Comparison of ENCODE assay signal across 8 mouse cellular contexts in the genomic region with DNA sequence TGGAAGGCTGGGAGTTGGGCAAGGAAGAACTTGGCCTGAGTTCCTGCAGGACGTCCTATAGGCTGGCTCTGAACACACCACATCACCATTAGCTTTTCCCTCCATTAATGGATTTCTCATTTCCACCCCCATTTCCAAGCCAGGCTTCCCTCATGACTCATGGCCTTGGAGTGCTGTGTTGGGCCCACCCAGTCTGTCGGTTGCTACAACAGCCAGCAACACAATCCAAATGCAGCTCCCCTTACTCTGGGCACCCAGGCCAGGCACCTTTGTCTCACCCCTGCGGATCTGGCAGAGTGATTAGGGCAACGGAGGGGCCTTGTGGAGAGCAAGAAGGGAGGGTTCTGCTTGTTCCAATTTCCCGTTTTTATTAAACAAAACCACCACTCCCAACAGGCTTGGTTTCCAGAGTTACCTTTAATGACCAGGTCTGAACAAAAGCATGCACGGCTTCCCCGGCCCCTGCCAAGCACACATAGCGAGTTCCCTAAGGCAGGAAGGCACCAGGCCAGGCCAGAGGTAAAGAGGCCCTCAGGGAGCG. TPM values are rescaled to one million over a fixed set of nuclear protein-coding genes. Genes with fewer than 3 reads are reported as not detected.
DNase-seq lines count a peak whose midpoint lies in the region; ATAC-seq and TF ChIP-seq lines count a peak whose summit lies in the region.

No protein-coding gene starts in this region.

- ATAC-seq in kidney, embryonic 15.5 days (replicated peaks; ENCODE audit: low FRiP score), result no peak; the same call in 1 of the 2 replicates
- peak; percentile 66 for ATAC-seq in heart, embryonic 15.5 days (replicated peaks; ENCODE audit: insufficient number of reproducible peaks, insufficient read depth, low FRiP score, low read depth)
- ATAC-seq in midbrain, embryonic 14.5 days (ENCODE audit: low FRiP score, low TSS enrichment), result no peak

- H3K9me3 ChIP-seq in kidney, embryonic 15.5 days (replicated peaks), result no peaks in the 10 kb centered on the region
- H3K9me3 ChIP-seq in heart, embryonic 15.5 days (replicated peaks), result no peaks in the 10 kb centered on the region
- H3K9me3 ChIP-seq in midbrain, embryonic 14.5 days (ENCODE audit: control insufficient read depth, low read length), result no peaks in the 10 kb centered on the region

- H3K9ac ChIP-seq in kidney, embryonic 15.5 days, result no peak overlapping the region
- 0 out of 2 replicates have a peak overlapping the region, but pooled peaks have one; percentile 27 for H3K9ac ChIP-seq in heart, embryonic 15.5 days
- no peak overlapping the region for H3K9ac ChIP-seq in midbrain, embryonic 14.5 days (replicated peaks; ENCODE audit: low read length)

- TF ChIP-seq CTCF in thymus, adult 2 months (IDR thresholded peaks at IDR 0.05; ENCODE audit: borderline replicate concordance, control insufficient read depth, extremely low read depth, insufficient read depth, low read length, poor library complexity), result no peak

- no peak overlapping the region for H3K4me2 ChIP-seq in kidney, embryonic 15.5 days
- peak overlapping the region; percentile 26 for H3K4me2 ChIP-seq in heart, embryonic 15.5 days
- no peak overlapping the region for H3K4me2 ChIP-seq in midbrain, embryonic 14.5 days (ENCODE audit: low read length)

- no peak for DNase-seq in kidney, adult 18-20 months
- peak; percentile 63 to 71 for DNase-seq in adrenal gland, postnatal 36 days
- peak; percentile 53 for DNase-seq in lung, postnatal 14 days
- DNase-seq in right cerebral cortex, adult 18-20 months, result no peak
- DNase-seq in thymus, adult 2 months, result no peak
- DNase-seq in midbrain, embryonic 14.5 days, result no peak

- H3K27ac ChIP-seq in kidney, embryonic 15.5 days, result peak overlapping the region; percentile 19; the same call in 1 of the 2 replicates
- peak overlapping the region; percentile 98 for H3K27ac ChIP-seq in heart, embryonic 15.5 days
- no peak overlapping the region for H3K27ac ChIP-seq in thymus, adult 2 months (ENCODE audit: control insufficient read depth, insufficient read depth, low read length)
- no peak overlapping the region for H3K27ac ChIP-seq in midbrain, embryonic 14.5 days (replicated peaks; ENCODE audit: low read depth, low read length)

- peaks cover 53% of the 10 kb centered on the region for H3K4me1 ChIP-seq in kidney, embryonic 15.5 days
- H3K4me1 ChIP-seq in heart, embryonic 15.5 days (replicated peaks), result peaks cover 98% of the 10 kb centered on the region
- H3K4me1 ChIP-seq in thymus, adult 2 months (replicated peaks; ENCODE audit: control insufficient read depth, insufficient read depth, low read length), result peaks cover 3% of the 10 kb centered on the region
- peaks cover 3% of the 10 kb centered on the region; the same call in 1 of the 2 replicates for H3K4me1 ChIP-seq in midbrain, embryonic 14.5 days (ENCODE audit: control insufficient read depth, insufficient read depth, low read length)

- 61% methylated on average over 9 of the region's 9 CpGs for WGBS in kidney, embryonic 15.5 days
- 41% methylated on average over 9 of the region's 9 CpGs for WGBS in heart, embryonic 15.5 days
- WGBS in thymus, adult 2 months, result 84% methylated on average over 9 of the region's 9 CpGs
- 69% methylated on average over 9 of the region's 9 CpGs for WGBS in midbrain, embryonic 14.5 days

- peaks cover 37% of the 10 kb centered on the region for H3K27me3 ChIP-seq in kidney, embryonic 15.5 days
- H3K27me3 ChIP-seq in heart, embryonic 15.5 days, result no peaks in the 10 kb centered on the region
- no peaks in the 10 kb centered on the region for H3K27me3 ChIP-seq in thymus, adult 2 months (ENCODE audit: control insufficient read depth, insufficient read depth, low read length)
- peaks cover 28% of the 10 kb centered on the region for H3K27me3 ChIP-seq in midbrain, embryonic 14.5 days (ENCODE audit: control insufficient read depth, insufficient read depth, low read length)

- H3K36me3 ChIP-seq in kidney, embryonic 15.5 days, result peaks cover 11% of the 10 kb centered on the region; the same call in 1 of the 2 replicates
- H3K36me3 ChIP-seq in heart, embryonic 15.5 days, result peaks cover 21% of the 10 kb centered on the region
- H3K36me3 ChIP-seq in thymus, adult 2 months (ENCODE audit: control insufficient read depth, insufficient read depth, low read length), result no peaks in the 10 kb centered on the region
- no peaks in the 10 kb centered on the region for H3K36me3 ChIP-seq in midbrain, embryonic 14.5 days (ENCODE audit: control insufficient read depth, insufficient read depth, low read length)

- TF ChIP-seq POLR2A in thymus, adult 2 months (IDR thresholded peaks at IDR 0.05; ENCODE audit: control insufficient read depth, extremely low read depth, insufficient read depth, low read length, poor library complexity), result no peak

- no peak overlapping the region for H3K4me3 ChIP-seq in kidney, embryonic 15.5 days (replicated peaks)
- 0 out of 2 replicates have a peak overlapping the region, but pooled peaks have one; percentile 1 for H3K4me3 ChIP-seq in heart, embryonic 15.5 days
- no peak overlapping the region for H3K4me3 ChIP-seq in thymus, adult 2 months (ENCODE audit: control insufficient read depth, insufficient read depth, low read length)
- H3K4me3 ChIP-seq in midbrain, embryonic 14.5 days (replicated peaks; ENCODE audit: low read depth, low read length), result no peak overlapping the region

RNA-seq across cellular contexts. Expression of gene Cavin1, which starts 8.2 kb away (rescaled TPM):
- 131 and 150 TPM in 2 replicates for polyA plus RNA-seq in kidney, embryonic 15.5 days (2015; fragmentation: Nextera tagmentation; extraction: Ambion mirVana)
- 100 to 1,000 TPM; 307 to 340 TPM for total RNA-seq in adrenal gland, postnatal 36 days (2021)
- polyA plus RNA-seq in heart, embryonic 15.5 days (2015; fragmentation: Nextera tagmentation; extraction: Ambion mirVana), result 429 and 457 TPM in 2 replicates
- polyA plus RNA-seq in thymus, adult 2 months (2012; rRNA removed), result 18.9 and 22.4 TPM in 2 replicates
- 8.0 and 16.3 TPM in 2 replicates for polyA plus RNA-seq in midbrain, embryonic 14.5 days (2014; fragmentation: Nextera tagmentation; extraction: Ambion mirVana)

RNA-seq across cellular contexts. Expression of gene Stat3, which starts 23.1 kb away (rescaled TPM):
- 44.8 and 45.1 TPM in 2 replicates for polyA plus RNA-seq in kidney, embryonic 15.5 days (2015; fragmentation: Nextera tagmentation; extraction: Ambion mirVana)
- total RNA-seq in adrenal gland, postnatal 36 days (2021), result 100 to 1,000 TPM in 1 of 2 experiments, 10 to 100 TPM in 1; 74.2 to 109 TPM
- polyA plus RNA-seq in heart, embryonic 15.5 days (2015; fragmentation: Nextera tagmentation; extraction: Ambion mirVana), result 50.6 and 60.8 TPM in 2 replicates
- 140 and 147 TPM in 2 replicates for polyA plus RNA-seq in thymus, adult 2 months (2012; rRNA removed)
- 29.6 and 30.6 TPM in 2 replicates for polyA plus RNA-seq in midbrain, embryonic 14.5 days (2014; fragmentation: Nextera tagmentation; extraction: Ambion mirVana)

RNA-seq across cellular contexts. Expression of gene Atp6v0a1, which starts 46.8 kb away (rescaled TPM):
- 36.1 and 46.0 TPM in 2 replicates for polyA plus RNA-seq in kidney, embryonic 15.5 days (2015; fragmentation: Nextera tagmentation; extraction: Ambion mirVana)
- 100 to 1,000 TPM; 122 to 148 TPM for total RNA-seq in adrenal gland, postnatal 36 days (2021)
- 54.1 and 54.4 TPM in 2 replicates for polyA plus RNA-seq in heart, embryonic 15.5 days (2015; fragmentation: Nextera tagmentation; extraction: Ambion mirVana)
- polyA plus RNA-seq in thymus, adult 2 months (2012; rRNA removed), result 35.9 and 39.7 TPM in 2 replicates
- polyA plus RNA-seq in midbrain, embryonic 14.5 days (2014; fragmentation: Nextera tagmentation; extraction: Ambion mirVana), result 115 and 119 TPM in 2 replicates

Comparison
In these comparisons a context has a peak if more than half of its experiments do, and no peak if none do; other contexts are left out.
1. H3K27ac ChIP-seq: peak in kidney, embryonic 15.5 days (single experiment) and heart, embryonic 15.5 days (single experiment); none in thymus, adult 2 months (single experiment) and midbrain, embryonic 14.5 days (single experiment).
2. DNase-seq: peak in adrenal gland, postnatal 36 days (2 of 2) and lung, postnatal 14 days (single experiment); none in kidney, adult 18-20 months (single experiment), right cerebral cortex, adult 18-20 months (single experiment), thymus, adult 2 months (single experiment) and midbrain, embryonic 14.5 days (single experiment).